ENCODE assay signal across 7 mouse cellular contexts in the genomic region with DNA sequence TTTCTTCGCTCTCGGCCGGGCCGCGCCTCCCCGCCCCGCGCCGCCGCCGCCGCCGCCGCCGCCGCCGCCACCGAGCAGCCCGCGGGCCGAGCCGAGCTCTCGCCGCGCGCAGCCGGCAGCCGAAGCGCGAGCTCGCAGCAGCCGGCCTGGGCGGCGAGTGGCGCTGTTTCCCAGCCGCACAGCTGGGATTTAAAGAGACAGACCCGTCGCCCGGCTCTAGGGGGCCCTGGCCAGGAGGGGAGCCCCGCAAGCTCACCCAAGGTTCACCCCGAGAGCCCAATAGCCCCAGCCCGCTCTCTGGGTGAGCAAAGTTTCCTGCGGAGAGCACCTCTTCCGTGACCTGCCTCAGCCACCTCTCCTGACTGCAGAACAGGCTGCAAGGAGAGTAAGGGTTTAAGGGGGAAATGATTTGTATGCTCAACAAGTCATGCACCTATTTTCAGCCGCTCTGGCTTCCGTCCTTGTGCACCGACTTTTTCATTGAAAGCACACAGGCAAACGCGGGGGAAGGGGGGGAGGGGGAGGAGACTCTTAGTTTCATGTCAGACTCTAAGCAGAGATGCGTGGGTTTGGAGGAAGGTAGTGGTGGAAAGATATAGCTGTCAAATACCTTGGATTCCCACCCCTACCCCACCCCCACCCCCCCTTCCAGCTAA. TPM values are rescaled to one million over a fixed set of nuclear protein-coding genes. Genes with fewer than 3 reads are reported as not detected.
DNase-seq lines count a peak whose midpoint lies in the region; ATAC-seq and TF ChIP-seq lines count a peak whose summit lies in the region.

A gene (minus strand): TSS at position 367 of the 656 bp plus-strand sequence.

- TF ChIP-seq POLR2A in cortical plate, adult 2 months (IDR thresholded peaks at IDR 0.05; ENCODE audit: extremely low read depth, insufficient read depth, low read length) = no peak

- TF ChIP-seq CTCF in cortical plate, adult 2 months (IDR thresholded peaks at IDR 0.05; ENCODE audit: extremely low read depth, insufficient read depth, low read length) = peak; percentile 17; the same call in 1 of the 2 replicates
- TF ChIP-seq CTCF in hindbrain, postnatal 0 days (IDR thresholded peaks at IDR 0.05; ENCODE audit: low read depth) = peak; percentile 61

- peak; percentile 73 for DNase-seq in adrenal gland, postnatal 14 days
- peak; percentile 3 to 20 for DNase-seq in gastrocnemius, adult 8-10 months (ENCODE audit: low spot score in 2 of 2)
- DNase-seq in hindbrain, postnatal 0 days (ENCODE audit: low spot score) = peak; percentile 93
- DNase-seq in left cerebral cortex, adult 9 months (ENCODE audit: low spot score in 2 of 2) = peak; percentile 43 to 71
- peak; percentile 66 to 77 for DNase-seq in lung, postnatal 4 days
- peak; percentile 77 for DNase-seq in right cerebral cortex, postnatal 14 days

- H3K4me2 ChIP-seq in hindbrain, postnatal 0 days (ENCODE audit: low read depth, low read length) = peak within 1 kb of the TSS; percentile 79

- peak; percentile 94 for ATAC-seq in hindbrain, postnatal 0 days

- WGBS in hindbrain, postnatal 0 days = under 1% methylated on average over 25 of the region's 50 CpGs

- peak within 1 kb of the TSS; percentile 87 for H3K9ac ChIP-seq in hindbrain, postnatal 0 days (replicated peaks; ENCODE audit: low read length)

- H3K27me3 ChIP-seq in hindbrain, postnatal 0 days (ENCODE audit: insufficient read depth, low read length) = no peaks in the 10 kb centered on the region

- peak within 1 kb of the TSS; percentile 100 for H3K4me3 ChIP-seq in cortical plate, adult 2 months (ENCODE audit: insufficient read depth, low read length)
- H3K4me3 ChIP-seq in hindbrain, postnatal 0 days (ENCODE audit: low read length) = peak within 1 kb of the TSS; percentile 85

- peak within 1 kb of the TSS; percentile 95 for H3K27ac ChIP-seq in cortical plate, adult 2 months (ENCODE audit: insufficient read depth, low read length)
- peak within 1 kb of the TSS; percentile 88 for H3K27ac ChIP-seq in hindbrain, postnatal 0 days

- no peaks in the 10 kb centered on the region for H3K4me1 ChIP-seq in cortical plate, adult 2 months (ENCODE audit: control insufficient read depth, insufficient read depth, low read length)
- no peaks in the 10 kb centered on the region for H3K4me1 ChIP-seq in hindbrain, postnatal 0 days (ENCODE audit: insufficient read depth, low read length)

- no peaks in the 10 kb centered on the region for H3K9me3 ChIP-seq in hindbrain, postnatal 0 days (ENCODE audit: low read length)

- no peaks in the 10 kb centered on the region for H3K36me3 ChIP-seq in hindbrain, postnatal 0 days (ENCODE audit: insufficient read depth, low read length)

RNA-seq across cellular contexts. Expression of the gene that starts here (rescaled TPM):
- 4.2 and 7.4 TPM in 2 replicates for total RNA-seq in adrenal gland, postnatal 14 days (2021)
- 41.6 and 46.6 TPM in 2 replicates for polyA plus RNA-seq in cortical plate, adult 2 months (2012; rRNA removed)
- total RNA-seq in gastrocnemius, adult 8-10 months (2022) = 1 to 10 TPM; 1.1 to 2.3 (median 1.4) TPM
- total RNA-seq in hindbrain, postnatal 0 days (2014; rRNA removed) = 98.1 and 125 TPM in 2 replicates
- polyA plus RNA-seq in hindbrain, postnatal 0 days (2015; fragmentation: Nextera tagmentation; extraction: Ambion mirVana) = 18.2 and 19.2 TPM in 2 replicates

Comparison
In these comparisons a context has a peak if more than half of its experiments do, and no peak if none do; other contexts are left out.
1. Peak in every context shown above with its lines: DNase-seq, ATAC-seq, H3K4me3 ChIP-seq and H3K27ac ChIP-seq.
2. RNA of the gene that starts here (total RNA-seq): 98.1 to 125 TPM in hindbrain, postnatal 0 days; 4.2 to 7.4 TPM in adrenal gland, postnatal 14 days and 1.1 to 2.3 TPM in gastrocnemius, adult 8-10 months; every median in the first group is over 10 times any median in the second.
3. DNase-seq: peak in every context shown above with its lines; median percentile 93 in hindbrain, postnatal 0 days; 77 in right cerebral cortex, postnatal 14 days; 73 in adrenal gland, postnatal 14 days; 72 in lung, postnatal 4 days; 57 in left cerebral cortex, adult 9 months; 12 in gastrocnemius, adult 8-10 months.